Mouse (Mus musculus) gastrocnemius, postnatal 14 days (tissue): ENCODE data around the gene Fkbp14. TPM values are rescaled to one million over a fixed set of nuclear protein-coding genes. Genes with fewer than 3 reads are reported as not detected.

Experiments used
- DNase-seq: peaks from one replicate; pipeline ENCODE4 v3.0.0; 2021; ENCODE audit warnings: mixed read lengths
- intact Hi-C: fragments of 180-260 bp; cut with DNase I; formaldehyde crosslinking; loops from one replicate; pipeline ENCODE4 v1.15.1; 2025; ENCODE audit warnings: low total_unique reads
- total RNA-seq, 2 experiments: library from RNA; stranded (reverse); gene quantifications; 2 replicates each; pipeline ENCODE4 v1.2.3; 2021

Fkbp14 gene
- total RNA-seq, 2 experiments from 2014 or later, result 14.4 to 14.7 TPM

GRCm38 (mm10) chr6:54554341-54555110, 42.6 kb downstream of the Fkbp14 start:
- intact Hi-C loops, result no loop called here
- DNase-seq, result no peak

- intact Hi-C loops, result no loop called here
- DNase-seq, result no peak
These were observed 43.5 kb downstream of the Fkbp14 start for GRCm38 (mm10) chr6:54553632-54554031.

- no peak for DNase-seq
- intact Hi-C loops, result no loop called here
These were observed 44.2 kb downstream of the Fkbp14 start for GRCm38 (mm10) chr6:54552721-54553413.

GRCm38 (mm10) chr6:54550801-54551323, 46.2 kb downstream of the Fkbp14 start:
- intact Hi-C loops, result no loop called here
- no peak for DNase-seq

- intact Hi-C loops, result no loop called here
- DNase-seq, result no peak
These were observed 47.8 kb downstream of the Fkbp14 start for GRCm38 (mm10) chr6:54549311-54549710.

- intact Hi-C loops, result no loop called here
- no peak for DNase-seq
These were observed 48.6 kb downstream of the Fkbp14 start for GRCm38 (mm10) chr6:54548314-54549019.

- DNase-seq, result no peak
- intact Hi-C loops, result no loop called here
These were observed 53.5 kb downstream of the Fkbp14 start for GRCm38 (mm10) chr6:54543646-54544045.

GRCm38 (mm10) chr6:54542836-54543235, 54.3 kb downstream of the Fkbp14 start:
- DNase-seq, result no peak
- intact Hi-C loops, result no loop called here

- DNase-seq, result peak; percentile 17
- intact Hi-C loops, result no loop called here
These were observed 56.7 kb downstream of the Fkbp14 start for GRCm38 (mm10) chr6:54540252-54540887.

- intact Hi-C loops, result no loop called here
These were observed 57.7 kb downstream of the Fkbp14 start for GRCm38 (mm10) chr6:54539396-54539795.

GRCm38 (mm10) chr6:54538773-54539173, 58.3 kb downstream of the Fkbp14 start:
- intact Hi-C loops, result no loop called here
- DNase-seq, result no peak

More at GRCm38 (mm10) chr6:54539396-54539795, 57.7 kb downstream of the Fkbp14 start:
- no peak for DNase-seq

- DNase-seq, result no peak
- intact Hi-C loops, result no loop called here
These were observed 60.1 kb downstream of the Fkbp14 start for GRCm38 (mm10) chr6:54537053-54537452.

GRCm38 (mm10) chr6:54535485-54535884, 61.6 kb downstream of the Fkbp14 start:
- no peak for DNase-seq
- intact Hi-C loops, result no loop called here

- peak; percentile 39 for DNase-seq
- intact Hi-C loops, result no loop called here
These were observed 66.0 kb downstream of the Fkbp14 start for GRCm38 (mm10) chr6:54531048-54531481.

GRCm38 (mm10) chr6:54530182-54530581, 66.9 kb downstream of the Fkbp14 start:
- intact Hi-C loops, result no loop called here
- DNase-seq, result no peak

GRCm38 (mm10) chr6:54528666-54529065, 68.4 kb downstream of the Fkbp14 start:
- intact Hi-C loops, result no loop called here
- DNase-seq, result no peak
